Mouse (Mus musculus) layer of hippocampus, adult 11-12 months (tissue): ENCODE data around the gene Kirrel.
A peak's percentile ranks its signal among the peaks of the same experiment; 100 is the strongest.
"Not testable (repeated sequence)": the region's sequence is repeated elsewhere in the genome, so short reads cannot be mapped to it uniquely, and the experiment has no call there.

Source experiments
- DNase-seq: peaks from one replicate; pipeline ENCODE4 v3.0.0; 2022; ENCODE audit warnings: low spot score

Kirrel gene

GRCm38 (mm10) chr3:87134951-87135350 is 39.6 kb downstream of the Kirrel start:
- no peak for DNase-seq

GRCm38 (mm10) chr3:87131694-87132347 is 42.7 kb downstream of the Kirrel start:
- DNase-seq = no peak

GRCm38 (mm10) chr3:87130933-87131332 is 43.6 kb downstream of the Kirrel start:
- DNase-seq = no peak

- DNase-seq = no peak
Observed at GRCm38 (mm10) chr3:87123795-87124194, 50.8 kb downstream of the Kirrel start.

- no peak for DNase-seq
Observed at GRCm38 (mm10) chr3:87118214-87118613, 56.3 kb downstream of the Kirrel start.

GRCm38 (mm10) chr3:87117632-87118031 is 56.9 kb downstream of the Kirrel start:
- no peak for DNase-seq

GRCm38 (mm10) chr3:87115726-87116540 is 58.6 kb downstream of the Kirrel start:
- DNase-seq = no peak

- DNase-seq = no peak
Observed at GRCm38 (mm10) chr3:87115271-87115670, 59.3 kb downstream of the Kirrel start.

- no peak for DNase-seq
Observed at GRCm38 (mm10) chr3:87114801-87115200, 59.7 kb downstream of the Kirrel start.

GRCm38 (mm10) chr3:87113881-87114280 is 60.7 kb downstream of the Kirrel start:
- DNase-seq = not testable (repeated sequence)

GRCm38 (mm10) chr3:87112264-87112663 is 62.3 kb downstream of the Kirrel start:
- no peak for DNase-seq

GRCm38 (mm10) chr3:87104856-87105255 is 69.7 kb downstream of the Kirrel start:
- DNase-seq = no peak

GRCm38 (mm10) chr3:87102346-87102745 is 72.2 kb downstream of the Kirrel start:
- DNase-seq = no peak

GRCm38 (mm10) chr3:87100911-87101310 is 73.6 kb downstream of the Kirrel start:
- DNase-seq = no peak

- DNase-seq = peak; percentile 58
Observed at GRCm38 (mm10) chr3:87097969-87098946, 76.3 kb downstream of the Kirrel start.

GRCm38 (mm10) chr3:87097205-87097604 is 77.3 kb downstream of the Kirrel start:
- no peak for DNase-seq

GRCm38 (mm10) chr3:87093718-87094117 is 80.8 kb downstream of the Kirrel start:
- no peak for DNase-seq

GRCm38 (mm10) chr3:87089694-87090565 is 84.6 kb downstream of the Kirrel start:
- peak; percentile 80 for DNase-seq

- DNase-seq = no peak
Observed at GRCm38 (mm10) chr3:87087146-87087545, 87.4 kb downstream of the Kirrel start.

GRCm38 (mm10) chr3:87082235-87082634 is 92.3 kb downstream of the Kirrel start:
- DNase-seq = peak; percentile 36

- DNase-seq = no peak
Observed at GRCm38 (mm10) chr3:87079751-87080150, 94.8 kb downstream of the Kirrel start.
